Mouse (Mus musculus) myocyte (in vitro differentiated cells): ENCODE measurements around the gene Prdm2. TPM values are rescaled to one million over a fixed set of nuclear protein-coding genes. Genes with fewer than 3 reads are reported as not detected.
A peak's percentile ranks its signal among the peaks of the same experiment; 100 is the strongest.

Experiments
- H3K27me3 ChIP-seq: one replicate; pipeline ENCODE4 v1.6.1; 2011; ENCODE audit not compliant: control insufficient read depth, insufficient read depth, insufficient read length
- H3K36me3 ChIP-seq: one replicate; pipeline ENCODE4 v1.6.1; 2011; ENCODE audit not compliant: control insufficient read depth, insufficient read depth
- H3K4me2 ChIP-seq: one replicate; pipeline ENCODE4 v1.6.1; 2011; ENCODE audit warnings: low read depth, control low read depth
- H3K4me3 ChIP-seq: one replicate; pipeline ENCODE4 v1.5.1; 2011; ENCODE audit warnings: mild to moderate bottlenecking, control low read depth, moderate library complexity
- H3K79me2 ChIP-seq: one replicate; pipeline ENCODE4 v1.6.1; 2011; ENCODE audit not compliant: control insufficient read depth, insufficient read depth
- H3ac ChIP-seq: one replicate; pipeline ENCODE4 v1.6.1; 2011; ENCODE audit not compliant: control insufficient read depth, insufficient read length
- CEBPB ChIP-seq: IDR thresholded peaks from 2 replicates; pipeline ENCODE4 v1.6.1; 2011; ENCODE audit warnings: mild to moderate bottlenecking, moderate library complexity; ENCODE audit not compliant: poor library complexity, insufficient read depth, severe bottlenecking
- E2F4 ChIP-seq: IDR thresholded peaks from one replicate; pipeline ENCODE4 v1.6.1; 2011; ENCODE audit warnings: mild to moderate bottlenecking, control low read depth, moderate library complexity; ENCODE audit not compliant: insufficient read depth
- MAX ChIP-seq: IDR thresholded peaks from one replicate; pipeline ENCODE4 v1.6.1; 2011; ENCODE audit warnings: low read depth, mild to moderate bottlenecking, control low read depth
- MYOD1 ChIP-seq, 3 experiments: IDR thresholded peaks; one replicate each; pipeline ENCODE4 v1.6.1; 2011; ENCODE audit warnings: control low read depth in 2 of 3, low read depth in 2 of 3, mild to moderate bottlenecking in 2 of 3, moderate library complexity in 1 of 3; ENCODE audit not compliant: insufficient read length in 2 of 3, control insufficient read depth in 1 of 3
- MYOG ChIP-seq, 3 experiments: IDR thresholded peaks; one replicate each; pipeline ENCODE4 v1.6.1; 2011; ENCODE audit warnings: control low read depth in 2 of 3, low read depth in 2 of 3, mild to moderate bottlenecking in 2 of 3; ENCODE audit not compliant: insufficient read length in 2 of 3, control insufficient read depth in 1 of 3, insufficient read depth in 1 of 3
- POLR2A ChIP-seq: IDR thresholded peaks from one replicate; pipeline ENCODE4 v1.6.1; 2011; ENCODE audit warnings: low read depth, mild to moderate bottlenecking, control low read depth, moderate library complexity; ENCODE audit not compliant: insufficient read length
- POLR2AphosphoS2 ChIP-seq: IDR thresholded peaks from one replicate; pipeline ENCODE4 v1.6.1; 2011; ENCODE audit warnings: low read depth, control low read depth; ENCODE audit not compliant: insufficient read length
- REST ChIP-seq: IDR thresholded peaks from one replicate; pipeline ENCODE4 v1.6.1; 2011; ENCODE audit warnings: mild to moderate bottlenecking, control low read depth, moderate library complexity; ENCODE audit not compliant: insufficient read depth, insufficient read length
- SRF ChIP-seq: IDR thresholded peaks from one replicate; pipeline ENCODE4 v1.6.1; 2011; ENCODE audit warnings: low read depth; ENCODE audit not compliant: control insufficient read depth, insufficient read length
- TCF12 ChIP-seq: IDR thresholded peaks from one replicate; pipeline ENCODE4 v1.6.1; 2011; ENCODE audit warnings: mild to moderate bottlenecking, control low read depth; ENCODE audit not compliant: poor library complexity, insufficient read depth, severe bottlenecking
- TCF3 ChIP-seq: IDR thresholded peaks from one replicate; pipeline ENCODE4 v1.6.1; 2011; ENCODE audit warnings: low read depth, control low read depth; ENCODE audit not compliant: insufficient read length
- USF1 ChIP-seq: IDR thresholded peaks from one replicate; pipeline ENCODE4 v1.6.1; 2011; ENCODE audit warnings: low read depth, mild to moderate bottlenecking, control low read depth, moderate library complexity
- polyA plus RNA-seq: library from polyadenylated mRNA; unstranded; fragments of >200 nt; fragmentation: generic; extraction: Trizol; gene quantifications from one replicate; pipeline ENCODE4 v1.2.1, GENCODE M21; 2012; ENCODE audit warnings: missing spikeins

Gene Prdm2
- polyA plus RNA-seq, 1 experiment: 14.5 TPM

- TF ChIP-seq TCF12: peak; percentile 44
- no peak for TF ChIP-seq E2F4
- TF ChIP-seq USF1: no peak
- peak in 2 of 3 experiments; percentile 73 to 84 for TF ChIP-seq MYOD1 (IDR thresholded peaks at IDR 0.05; ENCODE audit: control insufficient read depth in 1 of 3, insufficient read length in 2 of 3, low read depth in 2 of 3)
- peak in 2 of 3 experiments; percentile 16 to 66 for TF ChIP-seq MYOG (IDR thresholded peaks at IDR 0.05; ENCODE audit: control insufficient read depth in 1 of 3, insufficient read depth in 1 of 3, insufficient read length in 2 of 3, low read depth in 2 of 3)
- no peak for TF ChIP-seq POLR2A
- Histone ChIP-seq H3K36me3 (no peaks in the 10 kb centered on the region), H3K4me3 (no peak overlapping the region), H3K27me3 (no peaks in the 10 kb centered on the region), H3ac (no peak overlapping the region), H3K79me2 (no peaks in the 10 kb centered on the region), H3K4me2 (peak overlapping the region; percentile 46)
Measured at GRCm38 (mm10) chr4:143100157-143100556, 112.6 kb downstream of the Prdm2 start.

GRCm38 (mm10) chr4:143099288-143100039, 113.3 kb downstream of the Prdm2 start:
- H3ac ChIP-seq: no peak overlapping the region
- H3K79me2 ChIP-seq: no peaks in the 10 kb centered on the region
- H3K4me3 ChIP-seq: no peak overlapping the region
- H3K36me3 ChIP-seq: no peaks in the 10 kb centered on the region
- peak overlapping the region; percentile 46 for H3K4me2 ChIP-seq
- no peaks in the 10 kb centered on the region for H3K27me3 ChIP-seq
- TF ChIP-seq CEBPB: 0 out of 2 replicates have a peak, but pooled peaks have one; percentile 48
- no peak for TF ChIP-seq POLR2AphosphoS2
- TF ChIP-seq MYOG (IDR thresholded peaks at IDR 0.05; ENCODE audit: control insufficient read depth in 1 of 3, insufficient read depth in 1 of 3, insufficient read length in 2 of 3, low read depth in 2 of 3): peak in 1 of 3 experiments; percentile 11

- H3K36me3 ChIP-seq: no peaks in the 10 kb centered on the region
- no peak overlapping the region for H3ac ChIP-seq
- H3K27me3 ChIP-seq: no peaks in the 10 kb centered on the region
- no peak overlapping the region for H3K4me2 ChIP-seq
- no peak overlapping the region for H3K4me3 ChIP-seq
- TF ChIP-seq POLR2AphosphoS2: no peak
- no peak for TF ChIP-seq TCF12
- no peak for TF ChIP-seq POLR2A
- TF ChIP-seq MYOG (IDR thresholded peaks at IDR 0.05; ENCODE audit: control insufficient read depth in 1 of 3, insufficient read depth in 1 of 3, insufficient read length in 2 of 3, low read depth in 2 of 3): no peak
- no peak for TF ChIP-seq E2F4
- TF ChIP-seq SRF: no peak
- no peaks in the 10 kb centered on the region for H3K79me2 ChIP-seq
Measured at GRCm38 (mm10) chr4:143092082-143092701, 120.6 kb downstream of the Prdm2 start.

- no peaks in the 10 kb centered on the region for H3K27me3 ChIP-seq
- H3K79me2 ChIP-seq: no peaks in the 10 kb centered on the region
- no peak overlapping the region for H3ac ChIP-seq
- no peak overlapping the region for H3K4me2 ChIP-seq
- TF ChIP-seq TCF12 (no peak), TCF3 (no peak), SRF (no peak), USF1 (no peak), CEBPB (no peak), REST (no peak), POLR2AphosphoS2 (no peak), POLR2A (no peak), MYOG (IDR thresholded peaks at IDR 0.05; ENCODE audit: control insufficient read depth in 1 of 3, insufficient read depth in 1 of 3, insufficient read length in 2 of 3, low read depth in 2 of 3) (no peak), MAX (no peak), E2F4 (no peak), MYOD1 (IDR thresholded peaks at IDR 0.05; ENCODE audit: control insufficient read depth in 1 of 3, insufficient read length in 2 of 3, low read depth in 2 of 3) (no peak)
- no peak overlapping the region for H3K4me3 ChIP-seq
- H3K36me3 ChIP-seq: no peaks in the 10 kb centered on the region
Measured at GRCm38 (mm10) chr4:143090551-143090950, 122.2 kb downstream of the Prdm2 start.
